Mouse (Mus musculus): Measurements from ENCODE around the gene Cyp24a1. TPM values are rescaled to one million over a fixed set of nuclear protein-coding genes. Genes with fewer than 3 reads are reported as not detected.
A peak's percentile ranks its signal among the peaks of the same experiment; 100 is the strongest.

Gene Cyp24a1
- polyA plus RNA-seq, 1 experiment from 2014 or later: not detected

DNA sequence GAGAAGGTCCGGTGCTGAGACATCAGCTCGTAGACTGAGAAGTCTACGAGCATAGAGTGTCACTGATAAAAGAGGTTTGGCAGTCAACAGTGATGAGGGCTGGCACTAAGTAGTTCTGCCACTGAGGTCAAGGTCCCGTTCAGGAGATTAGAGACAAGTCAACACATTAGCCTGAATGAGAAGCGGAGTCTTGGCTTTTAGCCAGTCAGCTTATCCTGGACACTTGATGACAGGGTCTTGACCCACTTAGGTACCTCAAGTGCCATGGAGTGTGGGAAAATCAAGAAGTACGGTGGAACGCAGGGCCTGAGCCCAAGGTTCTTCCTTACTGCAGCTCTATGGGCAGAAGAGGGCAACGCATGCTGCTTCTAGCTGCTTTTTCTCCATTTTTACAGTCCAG lies 20.3 kb downstream of the Cyp24a1 start:
- no peaks in the 10 kb centered on the region for H3K4me1 ChIP-seq (replicated peaks; ENCODE audit: control insufficient read depth, insufficient read depth)
- H3K4me2 ChIP-seq (replicated peaks; ENCODE audit: low read depth): no peak overlapping the region
- DNase-seq (ENCODE audit: low spot score): no peak
- ATAC-seq (ENCODE audit: low FRiP score, low TSS enrichment): no peak
- TF ChIP-seq EP300 (optimal IDR thresholded peaks at IDR 0.05): no peak
- TF ChIP-seq CTCF (IDR thresholded peaks at IDR 0.05; ENCODE audit: low read depth): no peak
- H3K36me3 ChIP-seq (ENCODE audit: control insufficient read depth, insufficient read depth, low read length): no peaks in the 10 kb centered on the region
- H3K27ac ChIP-seq (replicated peaks): no peak overlapping the region
- H3K27me3 ChIP-seq (ENCODE audit: control insufficient read depth, insufficient read depth, low read length): no peaks in the 10 kb centered on the region
- no peak overlapping the region for H3K9ac ChIP-seq (ENCODE audit: low read length)
- 62% methylated on average over 8 of the region's 8 CpGs for WGBS
- H3K9me3 ChIP-seq (ENCODE audit: control insufficient read depth, low read length): no peaks in the 10 kb centered on the region
- H3K4me3 ChIP-seq (ENCODE audit: low read depth, low read length): no peak overlapping the region

DNA sequence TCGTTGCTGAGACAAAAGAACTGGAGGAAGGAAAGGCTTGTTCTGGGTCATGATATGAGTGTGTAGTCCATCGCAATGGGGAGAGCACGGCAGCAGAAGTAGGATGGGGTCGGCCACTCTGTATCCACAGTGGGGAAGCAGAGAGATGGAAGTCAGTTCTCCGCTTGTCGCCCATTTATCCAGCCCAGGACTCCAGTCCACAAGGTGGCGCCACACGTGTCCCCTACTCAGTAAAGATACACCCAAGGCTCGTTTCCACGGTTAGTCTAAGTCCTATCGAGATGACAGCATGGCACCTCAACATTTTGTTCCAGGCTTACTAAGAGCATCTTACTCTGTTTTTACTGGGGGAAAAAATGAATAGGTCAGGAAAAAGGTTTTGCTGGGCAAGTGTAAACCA lies 20.7 kb downstream of the Cyp24a1 start:
- ATAC-seq (ENCODE audit: low FRiP score, low TSS enrichment) (no peak), DNase-seq (ENCODE audit: low spot score) (no peak)
- Histone ChIP-seq H3K9me3 (ENCODE audit: control insufficient read depth, low read length) (no peaks in the 10 kb centered on the region), H3K27ac (replicated peaks) (no peak overlapping the region), H3K4me2 (replicated peaks; ENCODE audit: low read depth) (no peak overlapping the region), H3K27me3 (ENCODE audit: control insufficient read depth, insufficient read depth, low read length) (no peaks in the 10 kb centered on the region), H3K36me3 (ENCODE audit: control insufficient read depth, insufficient read depth, low read length) (no peaks in the 10 kb centered on the region), H3K4me3 (ENCODE audit: low read depth, low read length) (no peak overlapping the region), H3K4me1 (replicated peaks; ENCODE audit: control insufficient read depth, insufficient read depth) (no peaks in the 10 kb centered on the region), H3K9ac (ENCODE audit: low read length) (no peak overlapping the region)
- 77% methylated on average over 11 of the region's 11 CpGs for WGBS
- TF ChIP-seq EP300 (optimal IDR thresholded peaks at IDR 0.05) (no peak), CTCF (IDR thresholded peaks at IDR 0.05; ENCODE audit: low read depth) (peak; percentile 57)

DNA sequence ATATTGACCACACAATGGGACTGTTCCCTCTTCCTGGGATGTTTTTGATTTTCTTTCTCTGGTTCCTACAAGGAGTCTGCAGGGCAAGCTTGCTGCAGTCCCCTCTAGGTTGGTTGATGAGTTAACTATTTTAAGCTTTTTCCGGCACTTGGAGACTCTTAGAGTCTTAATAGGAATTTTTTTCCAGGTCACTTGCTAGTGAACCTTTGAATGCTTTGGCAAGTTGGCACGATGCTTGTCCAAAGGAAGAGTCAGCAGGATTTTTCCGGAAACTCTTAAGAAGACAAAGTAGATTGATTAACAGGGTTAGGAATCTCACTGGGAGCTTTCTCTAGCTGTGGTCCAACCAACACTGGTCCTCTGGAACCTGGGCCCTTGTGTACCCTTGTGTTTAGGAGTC lies 21.8 kb downstream of the Cyp24a1 start:
- TF ChIP-seq EP300 (optimal IDR thresholded peaks at IDR 0.05) (no peak), CTCF (IDR thresholded peaks at IDR 0.05; ENCODE audit: low read depth) (no peak)
- no peaks in the 10 kb centered on the region for H3K9me3 ChIP-seq (ENCODE audit: control insufficient read depth, low read length)
- no peaks in the 10 kb centered on the region for H3K4me1 ChIP-seq (replicated peaks; ENCODE audit: control insufficient read depth, insufficient read depth)
- H3K4me2 ChIP-seq (replicated peaks; ENCODE audit: low read depth): no peak overlapping the region
- no peak overlapping the region for H3K9ac ChIP-seq (ENCODE audit: low read length)
- H3K4me3 ChIP-seq (ENCODE audit: low read depth, low read length): no peak overlapping the region
- H3K27me3 ChIP-seq (ENCODE audit: control insufficient read depth, insufficient read depth, low read length): no peaks in the 10 kb centered on the region
- DNase-seq (ENCODE audit: low spot score) (no peak), ATAC-seq (ENCODE audit: low FRiP score, low TSS enrichment) (no peak)
- H3K36me3 ChIP-seq (ENCODE audit: control insufficient read depth, insufficient read depth, low read length): no peaks in the 10 kb centered on the region
- no peak overlapping the region for H3K27ac ChIP-seq (replicated peaks)
- WGBS: 77% methylated on average over 3 of the region's 3 CpGs

DNA sequence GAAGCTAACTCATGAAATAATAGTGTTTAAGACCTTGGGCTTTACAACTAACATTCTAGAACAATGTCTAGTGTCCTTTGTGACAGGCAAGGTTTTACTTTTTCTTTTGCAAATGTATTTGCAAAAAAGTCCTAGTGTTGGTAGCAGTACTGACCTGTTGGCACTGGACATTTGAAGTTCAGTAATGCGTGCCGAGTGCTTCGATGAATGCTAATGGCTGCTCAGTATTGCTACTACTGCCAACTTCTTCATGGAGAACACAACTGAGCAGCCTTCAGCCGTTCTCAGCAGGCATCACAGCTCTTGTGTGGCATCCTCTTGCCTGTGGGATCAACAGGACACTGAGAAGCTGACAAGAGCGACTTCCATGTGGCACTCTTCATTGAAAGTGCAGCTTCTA lies 22.8 kb downstream of the Cyp24a1 start:
- no peak overlapping the region for H3K9ac ChIP-seq (ENCODE audit: low read length)
- DNase-seq (ENCODE audit: low spot score) (no peak), ATAC-seq (ENCODE audit: low FRiP score, low TSS enrichment) (no peak)
- no peaks in the 10 kb centered on the region for H3K27me3 ChIP-seq (ENCODE audit: control insufficient read depth, insufficient read depth, low read length)
- no peak overlapping the region for H3K27ac ChIP-seq (replicated peaks)
- no peak overlapping the region for H3K4me3 ChIP-seq (ENCODE audit: low read depth, low read length)
- no peaks in the 10 kb centered on the region for H3K9me3 ChIP-seq (ENCODE audit: control insufficient read depth, low read length)
- TF ChIP-seq CTCF (IDR thresholded peaks at IDR 0.05; ENCODE audit: low read depth): no peak
- no peaks in the 10 kb centered on the region for H3K4me1 ChIP-seq (replicated peaks; ENCODE audit: control insufficient read depth, insufficient read depth)
- WGBS: 96% methylated on average over 5 of the region's 5 CpGs
- H3K36me3 ChIP-seq (ENCODE audit: control insufficient read depth, insufficient read depth, low read length): no peaks in the 10 kb centered on the region
- H3K4me2 ChIP-seq (replicated peaks; ENCODE audit: low read depth): no peak overlapping the region

DNA sequence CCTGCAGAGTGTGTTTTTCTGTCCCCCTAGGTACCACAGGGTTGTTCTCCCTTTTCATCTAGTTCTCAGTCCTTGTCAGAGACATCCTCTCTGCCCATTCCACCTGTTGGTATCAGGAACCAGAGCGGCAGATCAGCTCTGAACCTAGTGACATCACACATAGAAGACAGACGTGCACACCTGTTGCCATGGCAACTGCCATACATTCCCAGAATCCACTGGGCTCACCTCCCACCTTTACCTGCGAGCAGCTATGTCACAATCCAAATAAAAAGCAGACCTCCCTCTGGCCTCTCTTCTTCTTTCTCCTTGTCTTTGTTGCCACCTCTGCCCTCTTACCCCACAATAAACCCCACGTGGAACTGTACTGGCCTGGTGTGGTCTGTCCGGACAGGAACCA lies 26.4 kb downstream of the Cyp24a1 start:
- WGBS: 72% methylated on average over 5 of the region's 5 CpGs
- no peak overlapping the region for H3K4me3 ChIP-seq (ENCODE audit: low read depth, low read length)
- no peaks in the 10 kb centered on the region for H3K27me3 ChIP-seq (ENCODE audit: control insufficient read depth, insufficient read depth, low read length)
- DNase-seq (ENCODE audit: low spot score): no peak
- no peaks in the 10 kb centered on the region for H3K4me1 ChIP-seq (replicated peaks; ENCODE audit: control insufficient read depth, insufficient read depth)
- TF ChIP-seq EP300 (optimal IDR thresholded peaks at IDR 0.05): no peak
- no peak for TF ChIP-seq CTCF (IDR thresholded peaks at IDR 0.05; ENCODE audit: low read depth)
- no peak overlapping the region for H3K4me2 ChIP-seq (replicated peaks; ENCODE audit: low read depth)
- H3K27ac ChIP-seq (replicated peaks): no peak overlapping the region
- ATAC-seq (ENCODE audit: low FRiP score, low TSS enrichment): no peak
- no peak overlapping the region for H3K9ac ChIP-seq (ENCODE audit: low read length)
- H3K9me3 ChIP-seq (ENCODE audit: control insufficient read depth, low read length): no peaks in the 10 kb centered on the region
- H3K36me3 ChIP-seq (ENCODE audit: control insufficient read depth, insufficient read depth, low read length): no peaks in the 10 kb centered on the region

DNA sequence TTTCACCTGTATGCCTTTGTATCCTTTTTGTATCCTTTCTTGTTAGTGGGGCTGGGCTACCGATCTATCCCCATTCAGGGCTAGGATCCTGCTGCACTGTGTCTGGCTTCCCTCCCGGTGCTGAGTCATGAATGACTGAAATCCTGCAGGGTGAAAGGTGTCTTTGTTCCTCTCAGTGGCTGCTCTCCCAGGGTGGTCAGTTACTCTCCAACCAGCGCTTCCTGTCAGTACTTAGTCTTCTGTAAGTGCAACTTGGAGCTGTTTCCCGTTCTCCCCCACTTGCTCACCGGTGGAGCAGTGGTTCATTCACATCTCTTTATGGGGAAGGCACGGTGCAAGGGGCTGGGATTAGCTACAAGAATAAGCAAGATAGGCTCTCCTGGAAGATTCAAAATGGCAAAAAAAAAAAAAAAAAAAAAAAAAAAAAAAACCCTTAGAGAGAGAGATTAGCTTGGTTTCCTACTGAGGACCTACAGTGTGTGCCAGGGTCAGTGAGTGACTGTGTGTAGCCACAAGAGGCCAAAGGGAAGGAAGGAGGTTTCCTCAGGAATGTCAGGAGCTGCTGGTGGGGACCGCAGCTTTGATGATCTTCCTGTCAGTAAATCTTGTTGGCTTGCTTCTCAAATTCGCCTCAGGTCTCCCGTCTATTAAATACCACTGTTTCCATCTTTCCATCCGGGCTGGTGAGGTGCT lies 27.2 kb downstream of the Cyp24a1 start:
- Histone ChIP-seq H3K4me1 (replicated peaks; ENCODE audit: control insufficient read depth, insufficient read depth) (no peaks in the 10 kb centered on the region), H3K9ac (ENCODE audit: low read length) (no peak overlapping the region), H3K36me3 (ENCODE audit: control insufficient read depth, insufficient read depth, low read length) (no peaks in the 10 kb centered on the region), H3K9me3 (ENCODE audit: control insufficient read depth, low read length) (no peaks in the 10 kb centered on the region), H3K27ac (replicated peaks) (no peak overlapping the region), H3K27me3 (ENCODE audit: control insufficient read depth, insufficient read depth, low read length) (no peaks in the 10 kb centered on the region), H3K4me3 (ENCODE audit: low read depth, low read length) (no peak overlapping the region), H3K4me2 (replicated peaks; ENCODE audit: low read depth) (no peak overlapping the region)
- peak; percentile 35 for DNase-seq (ENCODE audit: low spot score)
- peak; percentile 69; the same call in 1 of the 2 replicates for ATAC-seq (ENCODE audit: low FRiP score, low TSS enrichment)
- 13% methylated on average over 10 of the region's 10 CpGs for WGBS
- no peak for TF ChIP-seq CTCF (IDR thresholded peaks at IDR 0.05; ENCODE audit: low read depth)
- no peak for TF ChIP-seq EP300 (optimal IDR thresholded peaks at IDR 0.05)

Data from stomach, postnatal 0 days (tissue).